Mouse (Mus musculus) forebrain, embryonic 14.5 days (tissue): ENCODE measurements around the gene Olfr1166. TPM values are rescaled to one million over a fixed set of nuclear protein-coding genes. Genes with fewer than 3 reads are reported as not detected.
"Not testable (repeated sequence)": the region's sequence is repeated elsewhere in the genome, so short reads cannot be mapped to it uniquely, and the experiment has no call there.

Experiments
- ATAC-seq: fragments of 200-750 bp; cut with Nextera tagmentation; 2 replicates; pipeline ENCODE4 v1.8.0; 2017; ENCODE audit warnings: mild to moderate bottlenecking, moderate library complexity
- DNase-seq: peaks from one replicate; pipeline ENCODE4 v3.0.0-alpha.2; 2015; ENCODE audit warnings: low spot score
- H3K27ac ChIP-seq: fragments of 300-500 bp; sonication (generic); 2 replicates; pipeline ENCODE4 v1.5.1; 2014; ENCODE audit warnings: low read depth, mild to moderate bottlenecking, control low read depth, low read length, moderate library complexity
- H3K27me3 ChIP-seq: fragments of 300-500 bp; sonication (generic); replicated peaks from 2 replicates; pipeline ENCODE4 v1.6.1; 2014; ENCODE audit warnings: low read length, control low read depth, mixed read lengths; ENCODE audit not compliant: control insufficient read depth, insufficient read depth
- H3K36me3 ChIP-seq: fragments of 300-500 bp; sonication (generic); 2 replicates; pipeline ENCODE4 v1.6.1; 2014; ENCODE audit warnings: low read length, control low read depth; ENCODE audit not compliant: control insufficient read depth, insufficient read depth
- H3K4me1 ChIP-seq: fragments of 300-500 bp; sonication (generic); 2 replicates; pipeline ENCODE4 v1.6.1; 2014; ENCODE audit warnings: antibody characterized with exemption, low read length, control low read depth; ENCODE audit not compliant: control insufficient read depth, insufficient read depth
- H3K4me2 ChIP-seq: fragments of 300-500 bp; sonication (generic); 2 replicates; pipeline ENCODE4 v1.6.1; 2014; ENCODE audit warnings: mild to moderate bottlenecking, control low read depth, low read length
- H3K4me3 ChIP-seq: fragments of 300-500 bp; sonication (generic); 2 replicates; pipeline ENCODE4 v1.5.1; 2014; ENCODE audit warnings: low read depth, low read length, control low read depth
- H3K9ac ChIP-seq: fragments of 300-500 bp; sonication (generic); 2 replicates; pipeline ENCODE4 v1.6.1; 2014; ENCODE audit warnings: mild to moderate bottlenecking, low read length, control low read depth, moderate library complexity
- H3K9me3 ChIP-seq: fragments of 300-500 bp; sonication (generic); replicated peaks from 2 replicates; pipeline ENCODE4 v1.6.1; 2016; ENCODE audit warnings: low read length, control low read depth, mixed read lengths; ENCODE audit not compliant: control insufficient read depth
- WGBS: fragments of 180-500 bp; shearing (Covaris S2); extraction: QIAGEN DNeasy Blood & Tissue Kit; methylation state at CpG from one replicate; pipeline ENCODE4 v1.1.7; 2014; 5-methylcytosine and 5-hydroxymethylcytosine counted together
- polyA plus RNA-seq: library from polyadenylated mRNA; unstranded; fragments of >200 nt; fragmentation: Nextera tagmentation; extraction: Ambion mirVana; gene quantifications from 2 replicates; pipeline ENCODE4 v1.2.1, GENCODE M21; 2014

Olfr1166 gene
- polyA plus RNA-seq, result not detected in 2 replicates

- H3K27ac ChIP-seq, result no peak within 1 kb of the TSS
- no peak within 1 kb of the TSS for H3K4me3 ChIP-seq
- DNase-seq (no peak), ATAC-seq (no peak)
- H3K4me1 ChIP-seq, result no peaks in the 10 kb centered on the region
- no peaks in the 10 kb centered on the region for H3K27me3 ChIP-seq
- H3K9ac ChIP-seq, result no peak within 1 kb of the TSS
- H3K4me2 ChIP-seq, result no peak within 1 kb of the TSS
- H3K36me3 ChIP-seq, result no peaks in the 10 kb centered on the region
- WGBS, result 94% methylated on average over 1 of the region's 1 CpGs
- H3K9me3 ChIP-seq, result no peaks in the 10 kb centered on the region
Observed at GRCm38 (mm10) chr2:88128172-88128571, at the start of gene Olfr1166. Gene Olfr1166, minus strand, starts transcription at chr2:88128272.

- H3K27ac ChIP-seq, H3K4me2 ChIP-seq, H3K9ac ChIP-seq, H3K36me3 ChIP-seq, H3K9me3 ChIP-seq, H3K27me3 ChIP-seq, DNase-seq, H3K4me3 ChIP-seq, H3K4me1 ChIP-seq, ATAC-seq: not testable (repeated sequence)
- WGBS, result 92% methylated on average over 1 of the region's 1 CpGs
Observed at GRCm38 (mm10) chr2:88155093-88155492, 27.0 kb upstream of the Olfr1166 start, which contains the start of gene Olfr1167. Gene Olfr1167, minus strand, starts transcription at chr2:88155193.

- Histone ChIP-seq H3K9ac (no peak within 1 kb of the TSS), H3K4me3 (no peak within 1 kb of the TSS), H3K27me3 (no peaks in the 10 kb centered on the region), H3K27ac (no peak within 1 kb of the TSS), H3K9me3 (no peaks in the 10 kb centered on the region), H3K4me1 (no peaks in the 10 kb centered on the region), H3K36me3 (no peaks in the 10 kb centered on the region), H3K4me2 (no peak within 1 kb of the TSS)
- 74% methylated on average over 4 of the region's 4 CpGs for WGBS
- no peak for ATAC-seq
- no peak for DNase-seq
Observed at GRCm38 (mm10) chr2:88093866-88094265, 34.2 kb downstream of the Olfr1166 start, which contains the start of gene Olfr1164. Gene Olfr1164, minus strand, starts transcription at chr2:88093966.

Other genes with a start within 250 kb of the Olfr1166 start
- gene Olfr1153, start 233.3 kb downstream of the Olfr1166 start, polyA plus RNA-seq, result not detected in 2 replicates
- gene Olfr1154, start 223.1 kb downstream of the Olfr1166 start, polyA plus RNA-seq, result not detected in 2 replicates
- not detected in 2 replicates for gene Olfr1155, start 183.1 kb downstream of the Olfr1166 start, polyA plus RNA-seq
- gene Olfr1156, start 175.2 kb downstream of the Olfr1166 start, polyA plus RNA-seq, result not detected in 2 replicates
- gene Olfr1157, start 160.0 kb downstream of the Olfr1166 start, polyA plus RNA-seq, result not detected in 2 replicates
- gene Olfr74, start 153.6 kb downstream of the Olfr1166 start, polyA plus RNA-seq, result not detected in 2 replicates
- not detected in 2 replicates for gene Olfr1158, start 138.2 kb downstream of the Olfr1166 start, polyA plus RNA-seq
- not detected in 2 replicates for gene Olfr1160, start 120.0 kb downstream of the Olfr1166 start, polyA plus RNA-seq
- not detected in 2 replicates for gene Olfr1161, start 105.5 kb downstream of the Olfr1166 start, polyA plus RNA-seq
- not detected in 2 replicates for gene Olfr73, start 90.6 kb downstream of the Olfr1166 start, polyA plus RNA-seq
- gene Olfr1162, start 77.1 kb downstream of the Olfr1166 start, polyA plus RNA-seq, result not detected in 2 replicates
- not detected in 2 replicates for gene Olfr1163, start 56.4 kb downstream of the Olfr1166 start, polyA plus RNA-seq
- not detected in 2 replicates for gene Olfr1164, start 34.3 kb downstream of the Olfr1166 start, polyA plus RNA-seq
- gene Olfr1167, start 26.9 kb upstream of the Olfr1166 start, polyA plus RNA-seq, result not detected in 2 replicates
- gene Olfr1168, start 53.6 kb upstream of the Olfr1166 start, polyA plus RNA-seq, result not detected in 2 replicates
- gene Olfr1170, start 100.1 kb upstream of the Olfr1166 start, polyA plus RNA-seq, result not detected in 2 replicates
- gene Olfr1173, start 151.6 kb upstream of the Olfr1166 start, polyA plus RNA-seq, result not detected in 2 replicates
- gene Olfr1174-ps, start 186.9 kb upstream of the Olfr1166 start, polyA plus RNA-seq, result not detected in 2 replicates
- gene Olfr1175-ps, start 198.9 kb upstream of the Olfr1166 start, polyA plus RNA-seq, result not detected in 2 replicates
- not detected in 2 replicates for gene Olfr1176, start 208.4 kb upstream of the Olfr1166 start, polyA plus RNA-seq
- not detected in 2 replicates for gene Olfr1177-ps, start 218.2 kb upstream of the Olfr1166 start, polyA plus RNA-seq